ENCODE assay signal across 27 mouse cellular contexts in genomic region chr7:102084041-102084696, GRCm38 (mm10). TPM values are rescaled to one million over a fixed set of nuclear protein-coding genes. Genes with fewer than 3 reads are reported as not detected.
A peak's percentile ranks its signal among the peaks of the same experiment; 100 is the strongest.
DNase-seq lines count a peak whose midpoint lies in the region; ATAC-seq lines count a peak whose summit lies in the region.
"Had no signal": no experiment of that assay in that cellular context is flagged by ENCODE, and none has a peak within 500 bp of the region (broad histone marks: within the 10 kb centered on the region; RNA-seq: fewer than 3 reads in every experiment).

No protein-coding gene starts in this region.

- 91% methylated on average over 26 of the region's 26 CpGs for WGBS in forebrain, embryonic 11.5 days
- WGBS in forebrain, embryonic 13.5 days, result 93% methylated on average over 26 of the region's 26 CpGs
- WGBS in midbrain, embryonic 11.5 days, result 91% methylated on average over 26 of the region's 26 CpGs
- 94% methylated on average over 26 of the region's 26 CpGs for WGBS in midbrain, embryonic 15.5 days
- 94% methylated on average over 26 of the region's 26 CpGs for WGBS in hindbrain, embryonic 14.5 days

- DNase-seq in forebrain, embryonic 11.5 days (ENCODE audit: low spot score), result peak; percentile 47
- DNase-seq in midbrain, embryonic 11.5 days (ENCODE audit: low spot score, missing footprints), result peak; percentile 79
- no peak for DNase-seq in hindbrain, embryonic 14.5 days (ENCODE audit: low spot score)
- DNase-seq: adrenal gland, adult 8-10 months; adrenal gland, postnatal 14 days; adrenal gland, postnatal 36 days; B cell, adult 2 months; cerebellum, adult 11-12 months; cerebellum, adult 2 months; cerebellum, adult 9-10 months; cerebellum, postnatal 25 days; embryo, embryonic 11 days had no signal

- no peak overlapping the region for H3K9ac ChIP-seq in forebrain, embryonic 11.5 days (ENCODE audit: low read length)
- H3K9ac ChIP-seq in forebrain, embryonic 13.5 days, result no peak overlapping the region
- no peak overlapping the region for H3K9ac ChIP-seq in midbrain, embryonic 11.5 days (ENCODE audit: low read length)
- H3K9ac ChIP-seq in midbrain, embryonic 15.5 days, result no peak overlapping the region
- H3K9ac ChIP-seq in hindbrain, embryonic 14.5 days, result no peak overlapping the region
- H3K9ac ChIP-seq: embryonic facial prominence, embryonic 13.5 days; embryonic facial prominence, embryonic 15.5 days had no signal

- no peaks in the 10 kb centered on the region for H3K27me3 ChIP-seq in forebrain, embryonic 11.5 days (ENCODE audit: control insufficient read depth, insufficient read depth, low read length)
- no peaks in the 10 kb centered on the region for H3K27me3 ChIP-seq in forebrain, embryonic 13.5 days
- H3K27me3 ChIP-seq in midbrain, embryonic 11.5 days (ENCODE audit: control insufficient read depth, insufficient read depth, low read length), result no peaks in the 10 kb centered on the region
- no peaks in the 10 kb centered on the region for H3K27me3 ChIP-seq in midbrain, embryonic 15.5 days (replicated peaks)
- no peaks in the 10 kb centered on the region for H3K27me3 ChIP-seq in hindbrain, embryonic 14.5 days (ENCODE audit: control insufficient read depth, insufficient read depth, low read length)
- H3K27me3 ChIP-seq: CH12.LX; embryonic facial prominence, embryonic 13.5 days; embryonic facial prominence, embryonic 15.5 days; Patski had no signal

- H3K27ac ChIP-seq in forebrain, embryonic 11.5 days (ENCODE audit: low read depth, low read length), result no peak overlapping the region
- no peak overlapping the region for H3K27ac ChIP-seq in forebrain, embryonic 13.5 days
- no peak overlapping the region for H3K27ac ChIP-seq in midbrain, embryonic 11.5 days (ENCODE audit: low read depth, low read length)
- H3K27ac ChIP-seq in midbrain, embryonic 15.5 days, result no peak overlapping the region
- no peak overlapping the region for H3K27ac ChIP-seq in hindbrain, embryonic 14.5 days
- H3K27ac ChIP-seq: embryonic facial prominence, embryonic 13.5 days; embryonic facial prominence, embryonic 15.5 days; forebrain, embryonic 10.5 days had no signal

- H3K4me3 ChIP-seq in forebrain, embryonic 11.5 days (ENCODE audit: low read depth, low read length), result no peak overlapping the region
- H3K4me3 ChIP-seq in forebrain, embryonic 13.5 days, result no peak overlapping the region
- H3K4me3 ChIP-seq in midbrain, embryonic 11.5 days (ENCODE audit: low read depth, low read length), result no peak overlapping the region
- no peak overlapping the region for H3K4me3 ChIP-seq in midbrain, embryonic 15.5 days
- H3K4me3 ChIP-seq in hindbrain, embryonic 14.5 days (replicated peaks; ENCODE audit: low read length), result no peak overlapping the region
- H3K4me3 ChIP-seq: embryonic facial prominence, embryonic 13.5 days; embryonic facial prominence, embryonic 15.5 days; erythroblast, embryonic 14.5 days; forebrain, embryonic 10.5 days had no signal

- no peaks in the 10 kb centered on the region for H3K9me3 ChIP-seq in forebrain, embryonic 11.5 days (ENCODE audit: control insufficient read depth, low read length)
- H3K9me3 ChIP-seq in forebrain, embryonic 13.5 days (replicated peaks), result no peaks in the 10 kb centered on the region
- H3K9me3 ChIP-seq in midbrain, embryonic 11.5 days (ENCODE audit: control insufficient read depth, low read length), result no peaks in the 10 kb centered on the region
- no peaks in the 10 kb centered on the region for H3K9me3 ChIP-seq in midbrain, embryonic 15.5 days
- H3K9me3 ChIP-seq in hindbrain, embryonic 14.5 days (ENCODE audit: control insufficient read depth, low read length), result no peaks in the 10 kb centered on the region
- H3K9me3 ChIP-seq: embryonic facial prominence, embryonic 13.5 days; embryonic facial prominence, embryonic 15.5 days; forebrain, embryonic 10.5 days; G1E had no signal

- no peaks in the 10 kb centered on the region for H3K4me1 ChIP-seq in forebrain, embryonic 11.5 days (replicated peaks; ENCODE audit: control insufficient read depth, insufficient read depth, low read length)
- no peaks in the 10 kb centered on the region for H3K4me1 ChIP-seq in forebrain, embryonic 13.5 days
- H3K4me1 ChIP-seq in midbrain, embryonic 11.5 days (ENCODE audit: control insufficient read depth, insufficient read depth, low read length), result no peaks in the 10 kb centered on the region
- no peaks in the 10 kb centered on the region for H3K4me1 ChIP-seq in midbrain, embryonic 15.5 days
- H3K4me1 ChIP-seq in hindbrain, embryonic 14.5 days (replicated peaks; ENCODE audit: control insufficient read depth, insufficient read depth, low read length), result no peaks in the 10 kb centered on the region
- H3K4me1 ChIP-seq: embryonic facial prominence, embryonic 13.5 days; embryonic facial prominence, embryonic 15.5 days; forebrain, embryonic 10.5 days had no signal

- H3K36me3 ChIP-seq in forebrain, embryonic 11.5 days (ENCODE audit: control insufficient read depth, insufficient read depth, low read length), result peaks cover 4% of the 10 kb centered on the region; the same call in 1 of the 2 replicates
- peaks cover 77% of the 10 kb centered on the region for H3K36me3 ChIP-seq in forebrain, embryonic 13.5 days (ENCODE audit: poor library complexity, severe bottlenecking)
- peaks cover 19% of the 10 kb centered on the region for H3K36me3 ChIP-seq in midbrain, embryonic 11.5 days (ENCODE audit: control insufficient read depth, insufficient read depth, low read length)
- peaks cover 26% of the 10 kb centered on the region; the same call in 1 of the 2 replicates for H3K36me3 ChIP-seq in midbrain, embryonic 15.5 days (replicated peaks)
- peaks cover 60% of the 10 kb centered on the region for H3K36me3 ChIP-seq in hindbrain, embryonic 14.5 days (replicated peaks; ENCODE audit: control insufficient read depth, insufficient read depth)

- no peak for ATAC-seq in forebrain, embryonic 11.5 days (replicated peaks; ENCODE audit: low FRiP score)
- no peak for ATAC-seq in forebrain, embryonic 13.5 days
- no peak for ATAC-seq in midbrain, embryonic 11.5 days (ENCODE audit: low FRiP score)
- no peak for ATAC-seq in midbrain, embryonic 15.5 days (replicated peaks)
- no peak; the same call in 1 of the 2 replicates for ATAC-seq in hindbrain, embryonic 14.5 days (ENCODE audit: low FRiP score)
- ATAC-seq: activated CD4-positive, CD25-positive, alpha-beta regulatory T cell, adult 4 months; CD4-positive, CD25-positive, alpha-beta regulatory T cell, adult 4 months; forebrain, embryonic 14.5 days; forebrain, embryonic 16.5 days; Patski had no signal

- H3K4me2 ChIP-seq in forebrain, embryonic 11.5 days (ENCODE audit: low read depth, low read length, severe bottlenecking), result no peak overlapping the region
- no peak overlapping the region for H3K4me2 ChIP-seq in forebrain, embryonic 13.5 days
- no peak overlapping the region for H3K4me2 ChIP-seq in midbrain, embryonic 11.5 days
- H3K4me2 ChIP-seq in midbrain, embryonic 15.5 days, result no peak overlapping the region
- no peak overlapping the region for H3K4me2 ChIP-seq in hindbrain, embryonic 14.5 days (replicated peaks)
- H3K4me2 ChIP-seq: embryonic facial prominence, embryonic 13.5 days; embryonic facial prominence, embryonic 15.5 days had no signal

RNA-seq across cellular contexts. Expression of gene Trpc2, which starts 1.3 kb away (rescaled TPM):
- not detected in 2 replicates for polyA plus RNA-seq in forebrain, embryonic 11.5 days (2014; fragmentation: Nextera tagmentation; extraction: Ambion mirVana)
- polyA plus RNA-seq in forebrain, embryonic 13.5 days (2015; fragmentation: Nextera tagmentation; extraction: Ambion mirVana), result not detected in 2 replicates
- polyA plus RNA-seq in midbrain, embryonic 11.5 days (2014; fragmentation: Nextera tagmentation; extraction: Ambion mirVana), result not detected in 2 replicates
- polyA plus RNA-seq in midbrain, embryonic 15.5 days (2015; fragmentation: Nextera tagmentation; extraction: Ambion mirVana), result not detected in 2 replicates
- not detected in 2 replicates for polyA plus RNA-seq in hindbrain, embryonic 14.5 days (2014; fragmentation: Nextera tagmentation; extraction: Ambion mirVana)
- polyA plus RNA-seq: CD4-positive, CD25-positive, alpha-beta regulatory T cell, adult 4 months; embryonic facial prominence, embryonic 11.5 days; embryonic facial prominence, embryonic 13.5 days; forebrain, embryonic 10.5 days; forebrain, embryonic 14.5 days; G1E; Patski had no signal

RNA-seq across cellular contexts. Expression of gene Art1, which starts 17.4 kb away (rescaled TPM):
- polyA plus RNA-seq in forebrain, embryonic 11.5 days (2014; fragmentation: Nextera tagmentation; extraction: Ambion mirVana), result 0.52 and 0.89 TPM in 2 replicates
- polyA plus RNA-seq in forebrain, embryonic 13.5 days (2015; fragmentation: Nextera tagmentation; extraction: Ambion mirVana), result 0.23 and 0.53 TPM in 2 replicates
- polyA plus RNA-seq in midbrain, embryonic 11.5 days (2014; fragmentation: Nextera tagmentation; extraction: Ambion mirVana), result 0.49 and 0.70 TPM in 2 replicates
- 0.36 and 0.37 TPM in 2 replicates for polyA plus RNA-seq in midbrain, embryonic 15.5 days (2015; fragmentation: Nextera tagmentation; extraction: Ambion mirVana)
- 0.29 TPM in 1 of 2 replicates, not detected in the other for polyA plus RNA-seq in hindbrain, embryonic 14.5 days (2014; fragmentation: Nextera tagmentation; extraction: Ambion mirVana)
- polyA plus RNA-seq: activated CD4-positive, CD25-positive, alpha-beta regulatory T cell, adult 4 months; CD4-positive, CD25-positive, alpha-beta regulatory T cell, adult 4 months; cerebellum, adult 2 months; cortical plate, adult 2 months; erythroblast, embryonic 14.5 days; G1E; Patski had no signal

RNA-seq across cellular contexts. Expression of gene Xntrpc, which starts 18.7 kb away (rescaled TPM):
- 2.1 and 2.4 TPM in 2 replicates for polyA plus RNA-seq in forebrain, embryonic 11.5 days (2014; fragmentation: Nextera tagmentation; extraction: Ambion mirVana)
- polyA plus RNA-seq in forebrain, embryonic 13.5 days (2015; fragmentation: Nextera tagmentation; extraction: Ambion mirVana), result 1.8 and 2.1 TPM in 2 replicates
- polyA plus RNA-seq in midbrain, embryonic 11.5 days (2014; fragmentation: Nextera tagmentation; extraction: Ambion mirVana), result 1.2 TPM in 2 replicates
- polyA plus RNA-seq in midbrain, embryonic 15.5 days (2015; fragmentation: Nextera tagmentation; extraction: Ambion mirVana), result 1.00 and 1.3 TPM in 2 replicates
- polyA plus RNA-seq in hindbrain, embryonic 14.5 days (2014; fragmentation: Nextera tagmentation; extraction: Ambion mirVana), result 1.0 and 1.2 TPM in 2 replicates
- polyA plus RNA-seq: erythroblast, embryonic 14.5 days had no signal

RNA-seq across cellular contexts. Expression of gene Xndc1, which starts 18.9 kb away (rescaled TPM):
- 36.9 and 38.8 TPM in 2 replicates for polyA plus RNA-seq in forebrain, embryonic 11.5 days (2014; fragmentation: Nextera tagmentation; extraction: Ambion mirVana)
- polyA plus RNA-seq in forebrain, embryonic 13.5 days (2015; fragmentation: Nextera tagmentation; extraction: Ambion mirVana), result 46.3 and 47.3 TPM in 2 replicates
- polyA plus RNA-seq in midbrain, embryonic 11.5 days (2014; fragmentation: Nextera tagmentation; extraction: Ambion mirVana), result 22.6 and 23.7 TPM in 2 replicates
- 29.6 and 29.8 TPM in 2 replicates for polyA plus RNA-seq in midbrain, embryonic 15.5 days (2015; fragmentation: Nextera tagmentation; extraction: Ambion mirVana)
- polyA plus RNA-seq in hindbrain, embryonic 14.5 days (2014; fragmentation: Nextera tagmentation; extraction: Ambion mirVana), result 18.4 and 19.0 TPM in 2 replicates

RNA-seq across cellular contexts. Expression of gene Rnf121, which starts 18.9 kb away (rescaled TPM):
- polyA plus RNA-seq in forebrain, embryonic 11.5 days (2014; fragmentation: Nextera tagmentation; extraction: Ambion mirVana), result 30.2 and 31.9 TPM in 2 replicates
- polyA plus RNA-seq in forebrain, embryonic 13.5 days (2015; fragmentation: Nextera tagmentation; extraction: Ambion mirVana), result 30.7 TPM in 2 replicates
- polyA plus RNA-seq in midbrain, embryonic 11.5 days (2014; fragmentation: Nextera tagmentation; extraction: Ambion mirVana), result 28.3 and 29.7 TPM in 2 replicates
- polyA plus RNA-seq in midbrain, embryonic 15.5 days (2015; fragmentation: Nextera tagmentation; extraction: Ambion mirVana), result 33.7 and 34.2 TPM in 2 replicates
- polyA plus RNA-seq in hindbrain, embryonic 14.5 days (2014; fragmentation: Nextera tagmentation; extraction: Ambion mirVana), result 33.1 and 33.4 TPM in 2 replicates
